Mouse (Mus musculus) mature B cell (primary cell): Measurements from ENCODE around the gene Il21.

ENCODE experiments used
- in situ Hi-C: fragments of 300-500 bp; cut with MboI; formaldehyde crosslinking; loops from 2 replicates; pipeline ENCODE4 v1.14.3; 2019

Gene Il21

GRCm38 (mm10) chr3:37191953-37192352, 40.5 kb downstream of the Il21 start:
- in situ Hi-C loops = no loop called here

DNA sequence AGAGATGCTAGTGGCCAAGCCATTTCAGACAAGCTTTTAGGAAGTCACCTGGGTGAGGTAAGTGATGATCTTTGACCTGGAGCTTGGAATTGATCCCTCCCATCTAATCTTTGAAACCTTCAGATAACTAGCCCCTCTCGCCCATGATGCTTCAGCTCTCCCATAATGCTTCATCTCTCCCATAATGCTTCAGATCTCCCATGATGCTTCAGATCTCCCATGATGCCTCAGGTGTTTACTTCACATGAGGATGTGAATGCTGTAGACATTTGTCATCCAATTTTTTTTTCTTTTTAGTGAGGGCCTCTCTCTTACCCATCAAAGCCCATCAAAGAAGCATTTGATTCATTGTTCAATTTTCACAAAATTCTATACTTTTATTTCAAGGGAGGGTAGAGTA, 46.9 kb downstream of the Il21 start:
- in situ Hi-C loops = no loop called here

- in situ Hi-C loops = no loop called here
Observed at GRCm38 (mm10) chr3:37182415-37183269, 49.8 kb downstream of the Il21 start.

DNA sequence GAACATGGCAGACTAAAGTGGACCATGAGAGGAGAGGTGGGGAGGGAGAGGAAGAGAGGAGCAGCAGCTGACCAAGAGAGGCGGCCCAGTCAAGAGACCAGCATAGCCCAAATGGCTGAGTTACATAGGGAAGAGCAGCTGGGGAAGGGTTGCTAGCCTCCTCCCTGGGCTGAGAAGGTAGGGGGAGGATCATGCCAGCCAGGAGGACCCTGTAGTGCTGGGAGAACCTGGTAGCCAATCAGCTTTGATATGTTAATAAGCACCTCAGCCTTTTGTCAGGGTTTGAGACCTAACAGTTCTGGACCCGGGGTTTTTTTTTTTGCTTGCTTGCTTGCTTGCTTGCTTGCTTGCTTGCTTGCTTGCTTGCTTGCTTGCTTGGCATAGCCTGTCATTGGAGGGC, 51.4 kb downstream of the Il21 start:
- in situ Hi-C loops = no loop called here

GRCm38 (mm10) chr3:37180039-37180743, 52.2 kb downstream of the Il21 start:
- in situ Hi-C loops = no loop called here

DNA sequence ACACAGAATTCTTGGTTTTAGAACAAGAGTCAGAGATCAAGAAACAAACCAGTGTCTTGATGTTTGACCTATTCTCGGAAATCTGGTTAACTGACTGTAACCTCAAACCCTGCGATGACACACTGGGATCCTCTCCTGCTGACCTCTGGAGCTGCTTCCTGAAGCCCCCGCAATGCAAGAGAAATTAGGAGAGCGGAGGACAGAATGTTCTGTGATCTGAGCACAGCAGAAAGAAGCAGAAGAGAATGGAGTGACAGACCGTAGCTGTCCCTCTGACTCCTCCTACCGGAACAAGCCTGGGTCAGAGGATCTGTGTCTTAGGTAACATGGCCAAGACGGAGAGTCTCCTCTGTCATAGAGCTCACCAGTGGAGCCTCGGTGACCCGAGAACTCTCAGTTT, 53.0 kb downstream of the Il21 start:
- in situ Hi-C loops = no loop called here

- in situ Hi-C loops = no loop called here
Observed at GRCm38 (mm10) chr3:37174711-37175572, 57.5 kb downstream of the Il21 start.

DNA sequence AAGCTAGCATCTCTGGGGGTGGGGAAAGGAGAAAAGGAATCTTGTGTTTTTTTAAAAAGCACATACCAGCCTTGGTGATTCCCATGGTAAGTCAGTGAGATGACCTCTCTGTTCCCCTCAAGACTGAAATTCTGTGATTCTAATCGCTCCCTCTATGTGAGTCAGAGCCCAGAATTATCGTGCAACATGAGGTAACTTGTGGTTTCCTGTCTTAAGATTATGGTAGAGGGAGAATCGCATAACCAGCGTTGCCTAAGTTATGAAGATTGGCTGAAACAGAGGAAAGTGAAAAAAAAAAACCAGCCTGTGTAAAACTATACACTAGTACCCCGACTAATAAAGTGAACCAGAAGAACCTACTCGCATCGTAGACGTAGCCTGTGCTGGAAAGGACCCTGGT, 59.2 kb downstream of the Il21 start:
- in situ Hi-C loops = no loop called here
